Mouse (Mus musculus) lung, embryonic 14.5 days (tissue): ENCODE results near the gene Syne4. TPM values are rescaled to one million over a fixed set of nuclear protein-coding genes. Genes with fewer than 3 reads are reported as not detected.

Experiments used
- ATAC-seq: fragments of 200-750 bp; cut with Nextera tagmentation; 2 replicates; pipeline ENCODE4 v1.8.0; 2017; ENCODE audit warnings: mild to moderate bottlenecking, moderate TSS enrichment, moderate library complexity; ENCODE audit not compliant: insufficient read depth
- DNase-seq: peaks from one replicate; pipeline ENCODE4 v3.0.0-alpha.2; 2015
- H3K27ac ChIP-seq: fragments of 300-500 bp; sonication (generic); 2 replicates; pipeline ENCODE4 v1.5.1; 2014; ENCODE audit warnings: low read depth, mild to moderate bottlenecking, moderate library complexity
- H3K27me3 ChIP-seq: fragments of 300-500 bp; sonication (generic); 2 replicates; pipeline ENCODE4 v1.6.1; 2014; ENCODE audit warnings: low read length, control low read depth; ENCODE audit not compliant: insufficient read depth
- H3K36me3 ChIP-seq: fragments of 300-500 bp; sonication (generic); 2 replicates; pipeline ENCODE4 v1.6.1; 2014; ENCODE audit warnings: control low read depth; ENCODE audit not compliant: insufficient read depth
- H3K4me1 ChIP-seq: fragments of 300-500 bp; sonication (generic); 2 replicates; pipeline ENCODE4 v1.6.1; 2014; ENCODE audit warnings: antibody characterized with exemption, control low read depth; ENCODE audit not compliant: insufficient read depth
- H3K4me2 ChIP-seq: fragments of 300-500 bp; sonication (generic); 2 replicates; pipeline ENCODE4 v1.6.1; 2014; ENCODE audit warnings: mild to moderate bottlenecking
- H3K4me3 ChIP-seq: fragments of 300-500 bp; sonication (generic); 2 replicates; pipeline ENCODE4 v1.5.1; 2014; ENCODE audit warnings: low read depth, low read length
- H3K9ac ChIP-seq: fragments of 300-500 bp; sonication (generic); 2 replicates; pipeline ENCODE4 v1.6.1; 2014
- H3K9me3 ChIP-seq: fragments of 300-500 bp; sonication (generic); 2 replicates; pipeline ENCODE4 v1.6.1; 2016; ENCODE audit warnings: low read depth, low read length, control low read depth
- CTCF ChIP-seq: IDR thresholded peaks from 2 replicates; pipeline ENCODE4 v1.5.1; 2016; ENCODE audit warnings: antibody characterized with exemption, low read depth
- WGBS: fragments of 180-500 bp; shearing (Covaris S2); extraction: QIAGEN DNeasy Blood & Tissue Kit; methylation state at CpG from one replicate; pipeline ENCODE4 v1.1.7; 2014; 5-methylcytosine and 5-hydroxymethylcytosine counted together
- polyA plus RNA-seq: library from polyadenylated mRNA; unstranded; fragments of >200 nt; fragmentation: Nextera tagmentation; extraction: Ambion mirVana; gene quantifications from 2 replicates; pipeline ENCODE4 v1.2.1, GENCODE M21; 2014

The Syne4 gene
- polyA plus RNA-seq, 1 experiment from 2014 or later: 23.2 TPM

- no peak overlapping the region for H3K4me2 ChIP-seq
- no peak overlapping the region for H3K4me3 ChIP-seq
- H3K36me3 ChIP-seq: no peaks in the 10 kb centered on the region
- peaks cover 19% of the 10 kb centered on the region for H3K27me3 ChIP-seq
- DNase-seq (peak; percentile 99), ATAC-seq (peak; percentile 39; the same call in 1 of the 2 replicates)
- H3K4me1 ChIP-seq: peaks cover 13% of the 10 kb centered on the region
- H3K27ac ChIP-seq: no peak overlapping the region
- no peaks in the 10 kb centered on the region for H3K9me3 ChIP-seq
- no peak overlapping the region for H3K9ac ChIP-seq
- TF ChIP-seq CTCF: peak; percentile 96
- WGBS: 4% methylated on average over 9 of the region's 9 CpGs
Measured at GRCm38 (mm10) chr7:30336384-30336783, 21.8 kb downstream of the Syne4 start.

GRCm38 (mm10) chr7:30339432-30340109 lies 25.0 kb downstream of the Syne4 start:
- Histone ChIP-seq H3K27me3 (peaks cover 18% of the 10 kb centered on the region), H3K9me3 (no peaks in the 10 kb centered on the region), H3K4me3 (no peak overlapping the region), H3K4me1 (no peaks in the 10 kb centered on the region), H3K9ac (no peak overlapping the region), H3K4me2 (no peak overlapping the region), H3K36me3 (no peaks in the 10 kb centered on the region), H3K27ac (no peak overlapping the region)
- DNase-seq (no peak), ATAC-seq (no peak)
- TF ChIP-seq CTCF: no peak
- 69% methylated on average over 5 of the region's 5 CpGs for WGBS

DNA sequence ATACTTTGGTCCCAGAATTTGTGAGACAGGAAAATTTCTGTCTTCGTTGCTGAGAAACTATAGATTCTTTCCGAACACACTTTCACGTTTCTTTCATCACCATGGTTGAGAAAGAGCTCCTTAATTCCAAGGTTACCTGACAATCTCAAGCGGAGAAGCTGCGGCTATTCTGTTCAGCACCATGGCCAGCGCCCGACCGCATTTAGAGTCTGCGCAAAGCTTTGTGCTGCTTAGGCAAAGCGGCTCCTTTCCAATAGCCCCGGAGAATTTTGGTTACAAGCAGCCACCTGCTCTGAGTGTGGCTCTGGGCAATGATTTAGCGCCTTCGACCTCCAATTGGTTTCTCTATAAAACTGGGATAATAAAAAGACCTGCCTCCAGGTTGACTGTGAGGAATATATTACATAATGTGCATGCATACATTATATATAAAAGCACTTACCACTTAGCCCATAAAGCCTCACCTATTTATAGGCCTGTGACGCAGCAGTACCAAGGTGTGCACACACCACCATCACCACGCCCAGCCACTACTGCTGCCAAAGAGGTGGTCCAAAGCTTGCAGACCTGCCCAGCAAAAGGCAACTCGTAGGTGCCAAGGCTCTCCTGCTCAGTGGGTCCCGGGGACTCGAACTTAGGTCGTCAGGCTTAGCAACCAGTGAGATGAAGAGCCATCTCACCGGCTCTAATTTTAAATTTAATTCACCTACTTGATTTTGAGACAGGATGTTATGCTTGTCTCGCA lies 32.2 kb downstream of the Syne4 start:
- H3K27me3 ChIP-seq: peaks cover 19% of the 10 kb centered on the region; the same call in 1 of the 2 replicates
- H3K27ac ChIP-seq: no peak overlapping the region
- peak; percentile 93 for DNase-seq
- no peaks in the 10 kb centered on the region for H3K4me1 ChIP-seq
- no peak overlapping the region for H3K4me2 ChIP-seq
- H3K9me3 ChIP-seq: no peaks in the 10 kb centered on the region
- ATAC-seq: no peak
- no peak for TF ChIP-seq CTCF
- no peak overlapping the region for H3K4me3 ChIP-seq
- no peak overlapping the region for H3K9ac ChIP-seq
- no peaks in the 10 kb centered on the region for H3K36me3 ChIP-seq
- 25% methylated on average over 21 of the region's 21 CpGs for WGBS

- DNase-seq (peak; percentile 81), ATAC-seq (no peak)
- Histone ChIP-seq H3K27me3 (peaks cover 19% of the 10 kb centered on the region; the same call in 1 of the 2 replicates), H3K4me3 (no peak overlapping the region), H3K9me3 (no peaks in the 10 kb centered on the region), H3K9ac (no peak overlapping the region), H3K27ac (no peak overlapping the region), H3K36me3 (no peaks in the 10 kb centered on the region), H3K4me2 (no peak overlapping the region), H3K4me1 (no peaks in the 10 kb centered on the region)
- TF ChIP-seq CTCF: peak; percentile 64
- WGBS: 2% methylated on average over 30 of the region's 30 CpGs
Measured at GRCm38 (mm10) chr7:30347828-30348227, 33.2 kb downstream of the Syne4 start.

- Histone ChIP-seq H3K36me3 (0 out of 2 replicates have a peak, but pooled peaks cover 5% of the 10 kb centered on the region), H3K27me3 (peaks cover 3% of the 10 kb centered on the region; the same call in 1 of the 2 replicates), H3K4me1 (no peaks in the 10 kb centered on the region), H3K9me3 (no peaks in the 10 kb centered on the region), H3K4me2 (no peak overlapping the region), H3K4me3 (no peak overlapping the region), H3K9ac (no peak overlapping the region), H3K27ac (no peak overlapping the region)
- TF ChIP-seq CTCF: peak; percentile 83
- WGBS: 14% methylated on average over 6 of the region's 6 CpGs
- no peak for ATAC-seq
- peak; percentile 85 for DNase-seq
Measured at GRCm38 (mm10) chr7:30353279-30353822, 38.7 kb downstream of the Syne4 start.

GRCm38 (mm10) chr7:30354059-30354458 lies 39.5 kb downstream of the Syne4 start:
- Histone ChIP-seq H3K9ac (no peak overlapping the region), H3K27me3 (no peaks in the 10 kb centered on the region), H3K4me3 (no peak overlapping the region), H3K36me3 (0 out of 2 replicates have a peak, but pooled peaks cover 5% of the 10 kb centered on the region), H3K4me2 (no peak overlapping the region), H3K27ac (no peak overlapping the region), H3K9me3 (no peaks in the 10 kb centered on the region), H3K4me1 (no peaks in the 10 kb centered on the region)
- WGBS: 58% methylated on average over 4 of the region's 4 CpGs
- no peak for TF ChIP-seq CTCF
- no peak for DNase-seq
- ATAC-seq: no peak
